Mouse (Mus musculus) cerebellum, postnatal 14 days (tissue): ENCODE data around the gene Calm3.
A peak's percentile ranks its signal among the peaks of the same experiment; 100 is the strongest.

Experiments used
- DNase-seq, 2 experiments: peaks; one replicate each; pipeline ENCODE4 v3.0.0; 2021; ENCODE audit warnings: mixed read lengths in 2 of 2

Gene Calm3

DNA sequence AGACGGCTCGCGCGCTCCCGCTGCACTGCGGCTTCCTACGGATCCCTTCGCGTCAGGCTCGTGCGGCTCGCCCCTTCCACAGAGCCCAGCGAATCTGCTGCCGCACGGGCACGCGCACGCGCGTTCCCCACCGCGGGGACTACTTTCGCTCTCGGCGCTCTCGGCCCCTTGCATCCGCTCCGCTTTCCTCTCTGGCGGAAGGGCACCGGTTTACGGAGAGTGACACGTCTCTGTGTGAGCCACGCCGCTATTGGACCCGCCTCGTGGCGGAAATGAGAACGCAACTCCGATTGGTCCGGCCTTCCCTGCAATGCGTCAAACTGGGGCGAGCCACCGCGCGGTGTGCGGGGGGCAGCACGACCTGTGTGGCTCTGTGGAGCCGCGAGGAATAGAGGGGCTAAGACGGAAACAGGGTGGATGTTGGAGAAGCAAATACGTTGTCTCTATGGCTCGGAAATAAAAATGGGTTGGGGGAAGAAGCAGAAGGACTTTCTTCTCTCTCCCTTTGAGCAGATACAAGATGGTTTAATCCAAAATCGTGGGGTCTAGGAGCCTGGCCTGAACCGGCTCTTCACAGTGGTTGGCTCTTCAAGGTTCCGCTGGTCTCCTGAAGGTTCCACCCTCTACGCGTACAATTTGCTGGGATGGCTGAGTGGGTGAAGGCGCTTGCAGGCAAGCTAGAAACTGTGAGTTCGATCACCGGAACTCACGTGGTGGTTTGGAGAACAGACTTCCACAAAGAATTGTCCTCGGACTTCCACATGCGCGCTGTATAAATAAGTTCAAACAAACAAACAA, at the start of gene Calm3:
Calm3 (minus strand) TSS at position 78 of the 798 bp plus-strand sequence.
- DNase-seq: peak; percentile 100

DNA sequence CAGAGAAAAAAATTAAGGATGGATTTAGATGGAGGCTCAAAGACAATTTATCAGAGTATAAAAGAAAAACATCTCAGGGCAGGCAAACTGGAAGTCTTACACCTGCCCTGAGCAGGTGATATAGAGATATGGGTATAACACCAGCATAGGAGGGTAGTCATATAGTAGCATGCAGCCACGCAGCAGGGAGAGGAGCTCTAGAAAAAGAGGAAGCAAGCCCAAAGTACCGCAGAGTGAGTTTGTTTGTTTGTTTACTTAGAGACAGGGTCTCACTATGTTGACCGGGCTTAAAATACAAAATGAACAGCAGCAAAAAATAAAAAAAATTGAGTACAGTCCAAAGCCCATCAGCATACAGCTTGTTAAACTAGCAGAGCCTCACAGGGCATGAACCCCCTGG, 47.2 kb upstream of the Calm3 start:
- DNase-seq: no peak

DNA sequence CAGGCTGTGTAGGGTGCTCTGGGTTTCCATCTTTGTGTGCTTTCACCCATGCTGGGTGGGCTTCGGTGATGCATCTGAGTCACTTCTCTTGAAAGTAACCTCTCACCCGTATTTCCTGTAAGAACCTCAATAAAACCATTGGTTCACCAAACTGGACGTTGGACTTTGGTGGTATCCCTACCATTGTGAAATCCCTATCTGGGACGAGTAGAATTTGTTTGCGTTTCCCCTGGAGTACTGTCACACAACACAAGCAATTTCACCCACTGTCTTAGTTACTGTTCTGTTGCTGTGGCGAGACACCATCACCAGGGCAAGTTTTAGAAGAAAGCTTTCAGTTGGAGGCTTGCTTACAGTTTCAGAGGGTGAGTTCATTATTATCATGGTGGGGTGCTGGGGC, 44.5 kb upstream of the Calm3 start:
- DNase-seq: no peak

DNA sequence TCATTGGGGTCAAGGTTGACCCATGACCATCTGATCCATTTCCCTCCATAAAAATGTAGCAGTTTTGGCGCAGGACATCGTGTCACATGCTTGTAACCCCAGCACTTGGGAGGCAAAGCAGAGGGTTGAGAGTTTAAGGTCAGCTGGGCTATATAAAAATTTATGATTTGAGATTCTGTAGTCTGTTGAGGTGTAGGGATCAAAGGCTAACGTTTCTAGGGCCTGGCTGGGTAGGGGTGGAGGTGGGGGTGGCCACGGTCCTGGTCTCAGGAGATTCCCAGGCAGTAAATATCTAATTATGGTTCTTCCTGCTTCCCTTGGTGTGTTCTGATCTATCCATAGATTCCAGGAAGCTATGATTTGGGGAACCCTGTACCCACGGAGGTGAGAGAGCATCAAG, 37.8 kb upstream of the Calm3 start:
- DNase-seq: no peak

DNA sequence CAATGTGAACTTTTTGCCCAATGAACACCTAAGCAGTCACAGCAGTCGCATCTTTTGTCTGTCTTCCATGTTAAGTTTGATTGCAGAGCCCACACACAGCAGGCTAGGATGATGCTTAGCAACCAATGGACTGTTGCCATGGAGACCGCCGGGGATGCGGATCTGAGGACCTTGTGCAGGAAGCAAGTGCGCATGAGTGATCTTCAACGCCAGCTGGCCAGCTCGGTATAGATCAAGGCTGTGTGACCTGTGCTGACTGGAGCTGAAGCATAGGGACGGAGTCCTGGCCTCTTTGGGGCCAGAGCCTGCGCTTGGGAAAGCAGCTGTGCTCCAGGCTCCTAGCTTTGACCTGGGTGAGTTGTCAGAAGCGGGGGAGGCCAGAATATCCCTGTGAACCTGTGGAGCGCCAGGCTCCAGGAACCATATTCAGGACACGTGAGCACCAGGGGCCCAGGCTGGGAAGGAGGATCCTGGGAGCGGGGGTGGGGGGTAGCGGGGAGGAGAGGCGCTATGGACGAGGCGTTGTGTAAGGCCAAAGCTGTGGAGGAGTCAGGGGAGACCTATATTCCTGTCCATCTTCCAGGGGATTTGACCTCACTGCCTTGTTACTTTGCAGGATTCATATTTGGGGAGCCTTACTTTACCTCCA, 35.7 kb upstream of the Calm3 start, which contains the start of gene Pnmal1:
Pnmal1 (plus strand) TSS at position 141 of the 649 bp plus-strand sequence.
- DNase-seq: peak; percentile 96

DNA sequence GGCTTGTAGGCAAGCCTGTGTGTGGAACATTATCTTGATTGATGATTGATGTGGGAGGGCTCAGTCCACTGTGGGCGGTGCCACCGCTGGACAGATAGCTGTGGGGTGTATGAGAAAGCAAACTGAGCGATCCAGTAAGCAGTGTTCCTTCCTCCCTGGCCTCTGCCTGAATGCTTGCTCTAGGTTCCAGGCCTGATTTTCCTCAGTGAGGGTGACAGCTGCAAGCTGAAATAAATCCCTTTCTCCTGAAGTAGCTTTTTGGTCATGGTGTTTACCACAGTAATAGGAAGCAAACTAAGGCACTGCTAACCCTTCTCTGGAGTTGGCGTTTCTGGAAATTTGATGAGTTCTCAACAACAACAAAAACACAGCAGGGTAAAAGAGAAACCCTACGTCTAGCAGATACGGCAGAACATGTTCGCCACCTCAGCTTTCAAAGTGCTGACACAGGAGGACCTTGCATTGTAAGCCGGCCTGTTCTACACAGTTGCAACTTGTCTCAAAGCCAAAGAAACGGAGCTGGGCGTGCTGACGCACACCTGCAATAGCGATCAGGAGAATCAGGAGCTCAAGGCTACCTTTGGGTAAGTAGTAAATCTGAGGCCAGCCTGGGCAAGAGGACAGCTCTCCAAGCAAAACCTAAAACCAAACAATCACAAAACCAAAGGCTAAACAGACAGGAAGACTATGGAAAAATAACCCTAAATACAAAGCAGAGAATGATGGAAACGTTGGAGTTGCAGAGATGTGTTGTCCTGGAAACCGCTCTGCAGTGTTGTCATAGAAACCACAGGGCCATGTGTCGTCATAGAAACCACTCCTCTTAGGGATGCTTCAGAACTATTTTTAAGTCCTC, 32.7 kb upstream of the Calm3 start:
- peak in 1 of 2 experiments; percentile 44 for DNase-seq

- no peak for DNase-seq
These were observed 31.8 kb upstream of the Calm3 start for GRCm38 (mm10) chr7:16955712-16956111.

DNA sequence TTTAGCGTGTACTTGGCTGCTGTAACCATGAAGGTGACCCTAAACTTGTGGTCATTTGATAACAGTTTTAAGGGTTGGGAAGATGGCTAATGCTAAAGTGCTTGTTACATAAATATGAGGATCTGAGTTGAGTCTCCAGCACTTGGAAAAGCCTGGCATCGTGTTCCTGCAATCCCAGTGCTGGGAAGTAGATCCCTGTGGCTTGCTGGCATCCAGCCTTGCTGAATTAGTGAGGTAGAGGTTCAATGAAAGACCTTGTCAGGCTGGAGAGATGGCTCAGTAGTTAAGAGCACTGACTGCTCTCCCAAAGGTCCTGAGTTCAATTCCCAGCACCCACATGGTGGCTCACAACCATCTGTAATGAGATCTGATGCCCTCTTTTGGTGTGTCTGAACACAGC, 29.9 kb upstream of the Calm3 start:
- peak; percentile 38 to 45 for DNase-seq

DNA sequence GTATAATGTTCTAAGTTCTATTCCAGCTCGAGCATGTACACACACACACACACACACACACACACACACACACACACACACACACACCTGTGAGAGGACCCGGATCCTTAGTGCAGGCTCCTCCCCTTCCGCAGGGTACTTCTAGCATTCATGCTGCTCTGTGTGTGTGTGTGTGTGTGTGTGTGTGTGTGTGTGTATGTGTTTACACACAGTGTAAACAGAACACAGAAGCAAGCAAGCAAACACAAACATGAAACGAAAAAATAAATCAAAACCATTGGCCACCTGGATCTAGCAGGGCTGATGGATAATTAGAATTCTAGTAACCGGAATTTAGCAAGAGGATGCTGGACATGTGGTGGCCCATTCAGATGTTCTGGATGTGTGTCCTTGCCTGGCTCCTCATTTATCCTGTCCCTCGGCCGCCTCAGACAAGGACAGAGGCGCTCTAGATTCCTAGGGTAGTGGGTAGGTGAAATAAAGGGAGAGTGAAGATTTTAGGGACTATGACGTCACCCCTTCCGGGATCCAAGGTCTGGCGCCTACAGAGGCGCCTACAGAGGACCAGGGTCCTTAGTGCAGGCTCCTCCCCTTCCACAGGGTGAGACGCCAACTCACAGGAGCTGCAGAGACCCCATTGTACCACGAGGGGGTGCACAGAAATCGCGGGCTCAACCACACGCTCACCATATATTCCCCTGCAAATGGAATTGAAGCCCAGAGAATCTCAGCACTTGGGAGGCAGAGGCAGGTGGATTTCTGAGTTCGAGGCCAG, 27.1 kb upstream of the Calm3 start:
- peak; percentile 88 to 89 for DNase-seq

DNA sequence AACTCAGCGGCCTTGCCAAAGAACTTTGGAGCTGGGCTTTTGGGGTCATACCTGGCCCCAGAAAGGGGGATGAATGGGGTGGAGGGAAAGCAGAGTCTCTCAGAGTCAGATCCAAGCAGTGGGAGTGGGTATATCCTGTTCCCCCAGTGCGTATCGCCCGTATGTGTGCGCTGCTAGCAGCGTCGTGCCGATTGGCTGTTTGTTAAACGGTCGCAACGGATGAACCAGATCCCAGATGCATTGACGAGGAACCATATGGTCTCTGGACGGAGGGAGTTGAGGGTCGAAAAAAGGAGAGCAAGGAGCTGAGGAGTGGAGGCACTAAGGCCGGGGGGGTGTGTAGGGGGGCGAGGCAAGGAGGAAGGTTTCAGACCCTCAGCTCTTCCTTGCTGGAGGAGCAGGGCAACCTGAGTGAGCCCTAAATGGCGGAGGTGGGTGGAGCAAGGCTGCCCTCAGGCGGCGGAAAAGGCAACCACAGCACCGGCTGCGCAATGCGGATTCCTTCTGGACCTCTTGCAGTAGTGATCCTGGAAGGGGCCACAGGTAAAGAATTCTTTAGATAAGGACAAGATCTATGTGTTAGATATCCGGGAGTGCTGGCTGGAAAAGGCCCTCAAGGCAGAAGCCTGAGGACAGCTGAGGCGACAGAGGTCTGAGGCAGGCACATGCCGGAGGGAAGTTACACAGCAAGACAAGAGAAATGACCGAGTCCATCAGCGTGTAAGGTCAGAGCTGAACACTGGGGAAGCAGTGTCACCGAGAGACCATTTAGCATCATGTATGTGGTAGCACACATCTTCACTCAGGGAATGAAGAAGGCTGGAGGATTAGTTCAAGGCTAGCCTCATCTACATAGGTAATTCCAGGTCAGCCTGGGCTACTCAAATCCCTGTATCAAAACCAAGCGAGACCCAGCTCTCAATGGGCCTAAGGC, 26.3 kb upstream of the Calm3 start:
- peak; percentile 93 to 94 for DNase-seq

GRCm38 (mm10) chr7:16948923-16949458, 25.1 kb upstream of the Calm3 start:
- DNase-seq: peak; percentile 37 to 57

GRCm38 (mm10) chr7:16947959-16948361, 24.0 kb upstream of the Calm3 start:
- peak; percentile 61 to 74 for DNase-seq

DNA sequence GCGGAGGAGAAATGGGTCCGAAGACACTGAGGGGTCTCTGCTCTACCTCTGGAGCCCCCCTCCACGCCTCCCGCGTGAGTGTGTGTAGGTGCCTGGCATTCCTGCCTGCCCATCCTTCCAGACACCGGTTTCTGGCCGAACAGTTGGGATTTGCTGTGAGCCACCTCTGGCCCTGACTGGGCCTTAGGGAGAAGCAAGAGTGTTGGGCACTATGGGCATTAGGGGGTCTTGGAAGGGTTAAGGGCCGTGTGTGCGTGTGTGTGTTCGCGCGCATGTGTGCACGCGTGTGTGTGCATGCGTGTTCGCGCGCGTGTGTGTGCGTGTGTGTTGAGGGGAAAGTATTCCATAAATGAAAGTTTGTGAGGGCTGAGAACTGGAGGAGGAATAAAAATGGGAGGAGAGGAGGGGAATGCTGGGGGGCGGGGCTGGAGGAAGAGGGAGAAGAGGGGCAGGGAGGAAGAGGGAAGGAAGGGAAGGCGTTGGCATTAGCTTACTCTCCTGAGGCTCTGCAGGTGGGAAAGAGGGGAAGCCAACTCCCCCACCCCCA, 23.5 kb upstream of the Calm3 start:
- DNase-seq: peak; percentile 60 to 68

DNA sequence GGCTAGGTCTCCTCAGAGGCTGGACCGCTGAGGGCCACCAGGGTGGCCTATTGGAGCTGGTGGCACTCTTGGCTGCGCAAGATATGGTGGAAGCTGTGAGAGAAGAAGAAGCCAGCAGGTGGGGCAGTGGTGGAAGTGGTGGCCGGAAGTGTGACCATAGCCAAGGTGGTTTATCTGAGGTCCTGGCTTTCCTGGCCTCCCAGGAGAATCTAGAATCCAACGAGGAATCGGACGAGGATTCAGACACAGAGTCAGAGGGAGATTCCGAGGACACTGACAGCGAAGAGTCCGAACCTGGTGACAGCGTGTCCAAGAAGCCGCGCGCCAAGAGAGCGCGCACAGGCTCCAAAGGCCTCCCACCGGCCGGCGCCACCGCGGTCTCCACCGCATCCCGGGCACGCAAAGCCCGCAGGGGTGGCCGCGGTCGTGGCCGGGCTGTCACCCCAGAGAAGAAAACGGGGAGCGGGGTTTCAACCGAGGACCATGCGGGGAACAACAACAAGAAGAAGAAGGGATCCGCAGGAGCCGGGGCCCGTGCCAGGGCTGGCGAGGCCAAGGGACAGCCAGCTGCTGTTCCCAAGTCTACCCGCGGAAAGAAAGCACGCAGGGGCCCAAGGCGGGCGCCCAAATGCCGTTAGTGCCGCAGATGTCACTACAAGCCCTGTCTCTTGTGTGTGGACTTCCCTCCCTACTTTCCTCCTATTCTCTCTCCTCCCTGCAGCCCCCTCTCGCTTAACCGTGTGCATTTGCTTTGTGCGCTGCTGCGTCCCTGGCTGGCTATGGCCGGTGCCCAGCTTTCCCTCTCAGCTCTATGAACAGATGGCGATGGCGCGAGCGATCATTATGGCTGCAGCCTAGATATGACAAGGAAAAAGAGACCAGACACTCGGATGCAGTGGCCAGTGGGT, 22.8 kb upstream of the Calm3 start:
- peak; percentile 83 to 86 for DNase-seq

DNA sequence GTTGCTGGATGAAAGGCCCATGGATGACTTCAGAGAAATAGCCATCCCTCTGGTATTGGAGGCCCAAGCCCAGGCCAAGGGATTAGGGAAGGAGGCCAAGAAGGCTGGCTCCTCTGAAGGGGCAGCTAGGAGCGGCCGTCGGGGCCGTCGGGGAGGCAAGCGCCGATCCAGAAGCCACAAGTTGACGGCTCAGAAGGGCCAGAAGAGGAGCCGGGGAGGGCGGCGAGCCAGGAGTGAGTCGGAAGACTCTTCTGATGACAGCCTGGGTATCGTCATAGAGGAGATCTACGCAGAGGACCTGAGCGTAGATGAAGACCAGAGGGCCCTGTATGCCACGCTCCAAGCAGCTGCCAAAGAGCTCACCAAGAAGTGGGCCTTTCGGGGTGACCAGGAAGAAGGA, 21.5 kb upstream of the Calm3 start:
- DNase-seq: peak; percentile 70 to 79

DNA sequence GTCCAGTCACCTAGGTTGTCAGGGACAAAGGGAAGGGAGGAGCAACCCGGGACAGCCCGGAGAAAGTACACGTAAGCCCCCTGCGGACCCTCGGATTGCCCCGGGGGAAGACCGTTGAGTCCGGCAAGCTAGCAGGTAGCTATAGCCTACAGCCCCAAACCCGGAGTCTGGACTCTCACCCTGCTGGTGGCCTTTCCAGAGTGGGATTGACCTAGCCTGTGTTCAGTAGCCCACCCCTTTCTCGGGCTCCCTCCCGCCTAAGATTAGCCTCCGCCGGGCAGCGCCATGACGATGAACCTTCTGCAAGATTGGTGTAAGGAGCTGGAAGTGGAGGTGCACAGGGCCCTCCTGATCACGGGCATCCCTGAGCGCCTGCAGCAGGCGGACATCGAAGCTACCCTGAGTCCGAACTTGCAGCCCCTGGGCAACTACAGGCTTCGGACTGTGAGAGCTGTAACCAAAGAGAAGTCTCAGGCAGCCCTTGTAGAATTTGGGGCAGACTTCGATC, 20.9 kb upstream of the Calm3 start:
- peak in 1 of 2 experiments; percentile 67 for DNase-seq

- peak; percentile 95 for DNase-seq
These were observed 20.3 kb upstream of the Calm3 start, which contains the start of gene Pnmal2 for GRCm38 (mm10) chr7:16944061-16944807. Gene Pnmal2 (plus strand): TSS chr7:16944682.

DNA sequence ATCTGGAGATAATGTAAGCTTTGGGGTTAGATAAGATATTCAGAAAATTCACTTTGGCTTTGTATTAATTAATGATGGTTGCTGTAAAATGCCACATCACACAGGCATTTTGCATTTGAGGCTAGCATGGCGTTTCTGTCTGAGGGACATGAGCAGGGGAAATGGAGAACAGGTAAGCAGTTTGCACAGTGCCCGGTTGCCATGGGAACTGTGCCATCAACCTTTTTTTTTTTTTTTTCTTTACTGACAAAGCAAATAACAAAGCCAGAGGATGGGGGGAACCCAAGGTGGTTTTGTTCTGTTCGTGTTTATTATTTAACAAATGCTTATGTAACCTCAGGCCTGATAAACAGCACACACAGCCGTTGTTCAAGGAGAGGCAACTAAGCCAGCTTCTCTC, 18.9 kb upstream of the Calm3 start:
- DNase-seq: peak in 1 of 2 experiments; percentile 22
